Mouse (Mus musculus) erythroblast, embryonic 14.5 days (primary cell): ENCODE data around the gene Zfp120. TPM values are rescaled to one million over a fixed set of nuclear protein-coding genes. Genes with fewer than 3 reads are reported as not detected.
"Not testable (repeated sequence)": the region's sequence is repeated elsewhere in the genome, so short reads cannot be mapped to it uniquely, and the experiment has no call there.

Source experiments
- H3K27me3 ChIP-seq: 2 replicates; pipeline ENCODE4 v1.6.1; 2012; ENCODE audit warnings: inconsistent platforms; ENCODE audit not compliant: control insufficient read depth
- H3K36me3 ChIP-seq: 2 replicates; pipeline ENCODE4 v1.6.1; 2012; ENCODE audit warnings: mild to moderate bottlenecking, inconsistent platforms; ENCODE audit not compliant: control insufficient read depth
- H3K4me1 ChIP-seq: 2 replicates; pipeline ENCODE4 v1.6.1; 2012; ENCODE audit warnings: inconsistent platforms; ENCODE audit not compliant: control insufficient read depth
- H3K4me3 ChIP-seq: replicated peaks from 2 replicates; pipeline ENCODE3; 2012; ENCODE audit warnings: moderate library complexity, mild to moderate bottlenecking, inconsistent platforms
- H3K9me3 ChIP-seq: 2 replicates; pipeline ENCODE4 v1.6.1; 2012; ENCODE audit warnings: low read length, inconsistent platforms, mixed read lengths; ENCODE audit not compliant: control insufficient read depth
- GATA1 ChIP-seq: IDR thresholded peaks from 2 replicates; pipeline ENCODE4 v1.6.1; 2012; ENCODE audit warnings: low read length, inconsistent platforms, mixed read lengths
- TAL1 ChIP-seq: IDR thresholded peaks from 3 replicates; pipeline ENCODE4 v1.6.1; 2012; ENCODE audit warnings: low read length, inconsistent platforms, mixed read lengths
- polyA plus RNA-seq: library from polyadenylated mRNA; stranded (reverse); fragments of >175 nt; gene quantifications from 2 replicates; pipeline ENCODE4 v1.2.3, GENCODE M21; 2012

The Zfp120 gene
- polyA plus RNA-seq, result not detected in 2 replicates

DNA sequence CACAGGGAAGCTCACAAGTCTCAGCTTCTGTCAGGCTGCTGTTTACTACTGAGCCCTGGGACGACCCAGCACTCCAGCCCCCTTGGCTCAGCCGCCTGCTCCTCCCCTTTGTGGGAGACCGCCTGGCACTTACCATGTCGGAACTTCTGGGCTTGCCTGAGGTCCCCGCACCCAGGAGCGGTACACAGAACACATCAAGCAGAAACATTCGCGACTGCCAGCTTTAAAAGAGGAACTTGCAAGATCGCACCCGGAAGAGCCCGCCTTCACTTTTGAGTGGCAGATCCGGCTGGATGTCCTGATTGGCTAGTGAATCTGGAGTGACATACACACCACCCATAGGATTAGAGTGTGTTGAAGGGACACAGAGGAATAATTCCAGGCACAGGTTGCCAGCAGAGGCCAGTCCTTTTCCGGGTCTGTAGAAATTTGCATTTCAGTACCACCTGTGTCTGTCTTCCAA lies at the start of gene Zfp120:
TSS of gene Zfp120 (minus strand) at position 274 of the 463 bp plus-strand sequence.
- Histone ChIP-seq H3K36me3 (peaks cover 2% of the 10 kb centered on the region; the same call in 1 of the 2 replicates), H3K4me1 (peaks cover 9% of the 10 kb centered on the region), H3K27me3 (no peaks in the 10 kb centered on the region), H3K4me3 (peak within 1 kb of the TSS; percentile 80), H3K9me3 (no peaks in the 10 kb centered on the region)
- TF ChIP-seq TAL1 (no peak), GATA1 (no peak)

DNA sequence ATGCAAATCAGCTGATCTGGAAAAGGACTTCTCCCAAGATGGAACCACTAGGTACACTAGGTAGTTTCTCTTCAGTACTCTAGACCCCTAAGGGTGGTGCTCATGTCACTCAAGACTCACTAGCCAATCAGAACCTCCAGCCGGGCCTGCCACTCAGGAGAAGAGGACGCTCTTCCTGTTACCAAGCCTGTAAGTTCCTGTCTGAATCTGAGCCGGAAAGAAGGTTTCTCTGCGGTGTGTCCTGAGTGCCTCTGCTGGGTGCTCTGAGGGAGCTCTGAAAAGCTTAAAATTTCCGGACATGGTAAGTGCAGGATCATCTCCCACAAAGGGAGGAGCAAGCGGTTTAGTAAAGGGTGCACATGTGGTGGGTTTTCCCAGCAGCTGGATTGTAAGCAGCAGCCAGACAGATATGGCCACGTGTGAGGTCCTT lies 45.1 kb upstream of the Zfp120 start, which contains the start of gene Gm14139:
TSS of gene Gm14139 (plus strand) at position 186 of the 430 bp plus-strand sequence.
- H3K36me3 ChIP-seq, result not testable (repeated sequence)

DNA sequence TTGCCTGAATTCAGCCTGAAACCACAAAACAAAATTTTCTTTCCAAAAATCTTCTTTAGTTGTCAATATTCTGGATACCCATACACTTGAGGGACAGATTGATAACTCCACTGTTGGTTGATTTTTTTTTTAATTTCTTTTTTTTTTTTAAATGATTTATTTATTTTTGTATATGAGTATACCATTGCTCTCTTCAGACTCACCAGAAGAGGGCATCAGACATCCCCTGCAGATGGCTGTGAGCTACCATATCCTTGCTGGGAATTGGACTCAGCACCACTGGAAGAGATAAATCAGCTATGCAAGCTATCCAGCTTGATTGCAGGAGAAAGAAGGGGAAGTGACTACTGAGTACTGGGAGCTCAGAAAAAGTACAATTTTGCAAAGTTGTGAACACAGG lies 44.5 kb upstream of the Zfp120 start:
- not testable (repeated sequence) for H3K36me3 ChIP-seq, H3K4me3 ChIP-seq, H3K9me3 ChIP-seq

More for the DNA sequence above, 45.1 kb upstream of the Zfp120 start, which contains the start of gene Gm14139:
- H3K27me3 ChIP-seq, H3K9me3 ChIP-seq, H3K4me3 ChIP-seq, H3K4me1 ChIP-seq: not testable (repeated sequence)

DNA sequence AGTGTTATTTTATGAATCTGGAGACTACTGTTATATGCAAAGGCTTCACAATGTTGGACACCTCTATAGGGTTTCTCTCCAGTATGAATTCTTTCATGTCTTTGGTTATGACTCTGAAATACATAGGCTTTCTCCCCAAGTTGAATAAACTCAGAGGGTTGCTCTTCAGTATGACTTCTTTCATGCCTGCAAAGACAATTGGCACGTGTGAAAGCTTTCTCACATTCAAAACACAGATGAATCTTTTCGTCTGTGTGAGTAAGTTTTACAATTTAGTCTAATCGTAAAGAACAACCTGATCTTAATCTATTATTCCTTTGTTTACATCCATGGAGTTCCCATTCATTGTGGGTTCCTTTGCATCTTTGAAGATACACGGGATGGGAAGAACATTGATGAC lies 43.1 kb upstream of the Zfp120 start, which contains the start of gene Gm10770:
TSS of gene Gm10770 (minus strand) at position 101 of the 400 bp plus-strand sequence.
- H3K27me3 ChIP-seq, H3K4me3 ChIP-seq, H3K9me3 ChIP-seq, H3K4me1 ChIP-seq, H3K36me3 ChIP-seq: not testable (repeated sequence)

More for the DNA sequence above, 44.5 kb upstream of the Zfp120 start:
- not testable (repeated sequence) for H3K27me3 ChIP-seq, H3K4me1 ChIP-seq

DNA sequence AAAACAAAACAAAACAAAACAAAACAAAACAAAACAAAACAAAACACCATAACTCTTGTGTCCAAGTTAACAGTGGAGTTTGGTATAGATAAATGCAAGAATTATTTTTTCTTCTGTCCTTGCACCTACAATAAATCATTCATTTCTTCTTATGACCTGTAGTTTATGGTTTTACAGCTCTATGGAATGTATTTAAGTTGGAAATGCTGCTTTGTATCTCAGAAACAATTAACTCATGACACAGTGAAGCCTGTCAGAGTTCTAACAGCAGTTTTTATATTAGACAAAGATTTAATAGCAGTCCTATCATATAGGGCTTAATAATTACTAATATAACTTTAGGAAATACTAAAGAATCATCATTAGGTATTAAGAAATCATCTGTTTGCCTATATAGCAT lies 37.3 kb upstream of the Zfp120 start:
- TF ChIP-seq GATA1 (no peak), TAL1 (no peak)
- Histone ChIP-seq H3K4me1 (no peaks in the 10 kb centered on the region), H3K9me3 (peaks cover 6% of the 10 kb centered on the region), H3K36me3 (no peaks in the 10 kb centered on the region), H3K4me3 (no peak overlapping the region), H3K27me3 (no peaks in the 10 kb centered on the region)

DNA sequence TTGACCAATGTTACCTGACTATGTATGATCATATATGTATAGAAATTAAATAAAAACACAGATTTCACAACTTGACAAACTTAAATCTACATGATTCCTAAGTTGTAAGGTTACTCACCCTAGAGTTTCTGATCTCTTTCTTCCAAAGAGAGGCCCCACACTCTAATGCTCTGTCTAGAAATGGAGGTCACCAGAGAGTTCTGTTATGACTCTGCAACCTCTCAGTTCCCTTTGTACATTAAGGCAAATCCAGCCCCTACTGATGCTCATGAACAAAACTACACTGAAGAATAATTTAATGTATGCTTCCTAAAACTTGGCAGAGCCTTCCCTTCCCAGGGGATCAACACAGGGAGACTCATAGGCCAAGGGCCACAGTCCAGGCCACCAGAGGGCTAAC lies 30.2 kb upstream of the Zfp120 start:
- H3K4me1 ChIP-seq, result no peaks in the 10 kb centered on the region
- TF ChIP-seq TAL1 (no peak), GATA1 (no peak)

DNA sequence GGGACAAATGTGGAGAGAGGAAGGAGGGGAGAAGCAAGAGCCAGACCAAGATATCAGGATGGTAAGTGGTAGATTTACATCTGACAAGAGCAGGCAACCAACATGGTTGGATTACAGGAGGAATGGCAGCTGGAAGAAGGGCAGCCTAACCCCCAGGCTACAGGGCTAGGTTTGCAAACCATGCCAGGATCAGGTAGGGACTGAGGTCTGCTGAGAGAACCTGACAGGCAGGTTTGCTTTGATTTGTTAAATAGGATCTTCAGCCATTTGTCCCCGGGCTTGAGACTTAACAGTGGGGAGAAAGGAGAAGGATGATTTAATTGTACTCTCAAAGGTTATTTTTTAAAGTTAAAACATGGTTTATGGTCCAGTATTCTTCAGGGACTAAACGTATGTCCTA lies 3.7 kb downstream of the Zfp120 start:
- Histone ChIP-seq H3K9me3 (peaks cover 4% of the 10 kb centered on the region; the same call in 1 of the 2 replicates), H3K4me1 (peaks cover 9% of the 10 kb centered on the region), H3K27me3 (no peaks in the 10 kb centered on the region), H3K36me3 (peaks cover 2% of the 10 kb centered on the region; the same call in 1 of the 2 replicates), H3K4me3 (no peak overlapping the region)
- TF ChIP-seq GATA1 (no peak), TAL1 (no peak)

More for the DNA sequence above, 30.2 kb upstream of the Zfp120 start:
- H3K4me3 ChIP-seq, result no peak overlapping the region
- no peaks in the 10 kb centered on the region for H3K36me3 ChIP-seq
- no peaks in the 10 kb centered on the region for H3K9me3 ChIP-seq
- no peaks in the 10 kb centered on the region for H3K27me3 ChIP-seq

DNA sequence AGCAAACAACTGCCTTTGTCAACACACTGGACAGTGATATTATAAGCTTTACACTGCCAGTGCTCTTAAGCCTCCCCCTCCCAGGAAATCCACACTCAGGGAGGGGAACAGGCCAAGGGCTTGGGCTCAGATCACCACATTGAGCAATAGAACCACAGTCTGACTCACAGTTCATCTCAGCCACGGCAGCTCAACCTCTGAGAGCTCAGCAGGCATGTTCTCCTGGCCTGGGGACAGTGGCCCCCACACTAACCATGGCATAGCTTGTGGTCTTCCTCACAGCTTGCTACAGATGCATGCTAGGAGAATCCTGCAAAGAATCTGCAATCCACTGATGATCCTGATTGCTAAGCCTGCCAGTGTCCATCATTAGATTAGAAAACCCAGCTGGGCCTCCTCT lies 4.5 kb downstream of the Zfp120 start:
- not testable (repeated sequence) for H3K36me3 ChIP-seq, H3K27me3 ChIP-seq, H3K4me1 ChIP-seq, H3K4me3 ChIP-seq, H3K9me3 ChIP-seq

DNA sequence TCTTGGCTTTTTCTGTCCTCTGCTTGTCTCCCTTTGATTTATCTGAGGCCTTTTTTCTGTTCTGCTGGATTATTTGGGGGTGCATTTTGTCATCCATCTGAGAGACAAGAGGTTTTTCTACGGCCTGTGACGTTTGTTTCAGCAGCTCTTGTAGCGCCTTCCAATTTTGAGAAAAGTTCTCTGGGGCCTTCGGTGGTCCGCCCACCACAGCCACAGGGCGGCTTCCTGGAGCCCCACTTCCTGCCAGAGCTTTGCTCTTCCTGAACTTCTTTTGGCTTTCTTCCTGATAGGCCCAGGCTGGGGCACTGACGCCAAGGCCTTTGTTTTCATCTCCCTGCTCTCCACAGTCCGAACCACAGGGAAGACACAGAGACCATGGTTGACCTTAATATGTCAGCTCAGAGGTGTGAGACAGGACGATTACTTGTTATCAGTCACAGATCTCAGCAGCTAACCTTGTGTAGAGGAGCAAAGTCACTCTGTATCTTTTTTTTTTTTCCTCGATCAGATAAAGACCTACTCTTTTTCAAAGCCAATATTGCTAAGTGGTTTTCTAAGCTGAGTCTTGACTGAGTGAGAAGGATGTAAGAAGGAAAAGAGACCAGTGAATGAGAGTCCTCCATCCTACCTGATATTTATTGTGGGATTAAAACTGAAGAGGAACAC lies 25.1 kb downstream of the Zfp120 start:
- peaks cover 7% of the 10 kb centered on the region for H3K9me3 ChIP-seq
- no peak overlapping the region for H3K4me3 ChIP-seq
- H3K36me3 ChIP-seq, result peaks cover 6% of the 10 kb centered on the region
- H3K27me3 ChIP-seq, result no peaks in the 10 kb centered on the region
- H3K4me1 ChIP-seq, result no peaks in the 10 kb centered on the region
- TF ChIP-seq TAL1 (no peak), GATA1 (no peak)

DNA sequence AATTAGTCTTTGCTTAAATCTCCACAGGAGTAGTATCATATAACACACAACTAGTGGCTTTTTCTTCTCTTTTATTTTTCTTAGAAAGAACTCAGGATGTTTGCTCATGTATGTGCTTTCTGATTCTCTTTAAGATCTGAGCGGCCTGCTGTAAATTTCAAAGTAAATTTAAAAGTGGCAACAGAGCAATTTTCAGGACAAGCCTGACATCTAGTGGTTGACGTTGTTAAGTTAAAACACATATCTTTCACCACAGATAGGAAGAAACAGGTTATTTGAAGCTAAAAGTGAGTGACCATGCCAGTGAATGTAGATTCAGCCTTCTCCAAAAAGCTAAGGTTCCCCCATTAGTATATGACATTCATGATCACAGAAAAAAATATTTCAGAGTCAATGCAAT lies 36.9 kb downstream of the Zfp120 start:
- H3K27me3 ChIP-seq, H3K9me3 ChIP-seq: not testable (repeated sequence)

More for the DNA sequence above, 36.9 kb downstream of the Zfp120 start:
- H3K4me3 ChIP-seq, H3K4me1 ChIP-seq, H3K36me3 ChIP-seq: not testable (repeated sequence)

Other genes starting within 250 kb of the Zfp120 start
- gene Gm10770, start 43.0 kb upstream of the Zfp120 start, polyA plus RNA-seq, result not detected in 2 replicates
- gene Gm14139, start 45.0 kb upstream of the Zfp120 start, polyA plus RNA-seq, result not detected in 2 replicates
- gene Zfp937, start 81.4 kb upstream of the Zfp120 start, polyA plus RNA-seq, result not detected in 2 replicates
- gene Gm21994, start 118.9 kb upstream of the Zfp120 start, polyA plus RNA-seq, result not detected in 2 replicates
- gene Gm14124, start 120.8 kb upstream of the Zfp120 start, polyA plus RNA-seq, result not detected in 2 replicates
- gene Gm10130, start 187.0 kb upstream of the Zfp120 start, polyA plus RNA-seq, result not detected in 2 replicates
- gene 3300002I08Rik, start 226.1 kb upstream of the Zfp120 start, polyA plus RNA-seq, result not detected in 2 replicates